Mouse (Mus musculus) right cerebral cortex, adult 2 months (tissue): Measurements from ENCODE around the gene Btbd35f11.
"Not testable (repeated sequence)": the region's sequence is repeated elsewhere in the genome, so short reads cannot be mapped to it uniquely, and the experiment has no call there.

Source experiments
- DNase-seq, 2 experiments: peaks; one replicate each; pipeline ENCODE4 v3.0.0; 2021 to 2022; ENCODE audit warnings: low spot score in 2 of 2

The Btbd35f11 gene

GRCm38 (mm10) chrX:3443590-3443989, at the start of gene Btbd35f11:
TSS of gene Btbd35f11 (minus strand) at chrX:3443690.
- DNase-seq: not testable (repeated sequence)

GRCm38 (mm10) chrX:3409946-3410345, 33.5 kb downstream of the Btbd35f11 start:
- DNase-seq: not testable (repeated sequence)
